Mouse (Mus musculus) MEL (cell line): ENCODE measurements around the gene Tcte1. TPM values are rescaled to one million over a fixed set of nuclear protein-coding genes. Genes with fewer than 3 reads are reported as not detected.

Experiments used
- DNase-seq: peaks from one replicate; pipeline ENCODE4 v3.0.0; 2011; ENCODE audit warnings: low read depth, low spot score
- H3K27ac ChIP-seq: 2 replicates; pipeline ENCODE4 v1.5.1; 2012; ENCODE audit warnings: low read depth, mild to moderate bottlenecking, control low read depth, low read length, moderate library complexity; ENCODE audit not compliant: control insufficient read depth
- H3K27me3 ChIP-seq, 2 experiments: fragments of 150-350 bp in 1 of 2; sonication (generic) in 1 of 2; 2 replicates each; pipeline ENCODE4 v1.6.1; 2012; ENCODE audit warnings: low read length in 2 of 2, mild to moderate bottlenecking in 2 of 2, improper control_type of control experiment in 1 of 2, moderate library complexity in 1 of 2; ENCODE audit not compliant: insufficient read depth in 2 of 2, control insufficient read depth in 1 of 2
- H3K36me3 ChIP-seq, 2 experiments: 2 replicates each; pipeline ENCODE4 v1.6.1; 2012 to 2014; ENCODE audit warnings: low read length in 2 of 2, improper control_type of control experiment in 1 of 2, inconsistent platforms in 1 of 2, mild to moderate bottlenecking in 1 of 2; ENCODE audit not compliant: insufficient read depth in 2 of 2, control insufficient read depth in 1 of 2
- H3K4me1 ChIP-seq, 2 experiments: fragments of 150-350 bp in 1 of 2; sonication (generic) in 1 of 2; 2 replicates each; pipeline ENCODE4 v1.6.1; 2012; ENCODE audit warnings: low read length in 2 of 2, improper control_type of control experiment in 1 of 2, mild to moderate bottlenecking in 1 of 2; ENCODE audit not compliant: insufficient read depth in 2 of 2, control insufficient read depth in 1 of 2
- H3K4me3 ChIP-seq, 2 experiments: fragments of 150-350 bp in 1 of 2; sonication (generic) in 1 of 2; 2 replicates each; pipeline ENCODE4 v1.5.1; 2012; ENCODE audit warnings: low read depth in 2 of 2, low read length in 2 of 2, mild to moderate bottlenecking in 2 of 2, moderate library complexity in 2 of 2, control low read depth in 1 of 2, improper control_type of control experiment in 1 of 2; ENCODE audit not compliant: control insufficient read depth in 1 of 2, insufficient read depth in 1 of 2
- H3K79me2 ChIP-seq: 2 replicates; pipeline ENCODE4 v1.6.1; 2012; ENCODE audit warnings: mild to moderate bottlenecking, low read length, moderate library complexity; ENCODE audit not compliant: control insufficient read depth, poor library complexity, insufficient read depth
- H3K9ac ChIP-seq: 2 replicates; pipeline ENCODE4 v1.6.1; 2012; ENCODE audit warnings: low read depth, mild to moderate bottlenecking, control low read depth, low read length, moderate library complexity; ENCODE audit not compliant: control insufficient read depth, poor library complexity, severe bottlenecking
- H3K9me3 ChIP-seq: fragments of 150-350 bp; sonication (generic); replicated peaks from 2 replicates; pipeline ENCODE4 v1.6.1; 2012; ENCODE audit warnings: mild to moderate bottlenecking, low read length, improper control_type of control experiment, moderate library complexity; ENCODE audit not compliant: insufficient read depth
- BHLHE40 ChIP-seq: IDR thresholded peaks from 2 replicates; pipeline ENCODE4 v1.6.1; 2012; ENCODE audit warnings: low read depth, mild to moderate bottlenecking, inconsistent platforms, low read length, improper control_type of control experiment, borderline replicate concordance
- CTCF ChIP-seq, 3 experiments: IDR thresholded peaks in 2 of 3; conservative IDR thresholded peaks in 1 of 3; 2 replicates each; pipeline ENCODE4 v1.5.1; 2011 to 2012; ENCODE audit warnings: low read length in 3 of 3, low read depth in 2 of 3, mild to moderate bottlenecking in 2 of 3, improper control_type of control experiment in 1 of 3, inconsistent platforms in 1 of 3, mixed read lengths in 1 of 3, moderate library complexity in 1 of 3; ENCODE audit not compliant: control insufficient read depth in 1 of 3, insufficient read depth in 1 of 3, poor library complexity in 1 of 3, severe bottlenecking in 1 of 3
- ELF1 ChIP-seq: IDR thresholded peaks from 2 replicates; pipeline ENCODE4 v1.6.1; 2014; ENCODE audit warnings: low read depth, mild to moderate bottlenecking, inconsistent platforms, low read length, improper control_type of control experiment, moderate library complexity
- EP300 ChIP-seq, 2 experiments: IDR thresholded peaks; 2 replicates each; pipeline ENCODE4 v1.6.1; 2011; ENCODE audit warnings: improper control_type of control experiment in 2 of 2, low read length in 2 of 2, low read depth in 1 of 2, mild to moderate bottlenecking in 1 of 2
- ETS1 ChIP-seq: IDR thresholded peaks from 2 replicates; pipeline ENCODE4 v1.6.1; 2012; ENCODE audit warnings: low read depth, mild to moderate bottlenecking, inconsistent platforms, low read length, improper control_type of control experiment, moderate library complexity
- GATA1 ChIP-seq: IDR thresholded peaks from 2 replicates; pipeline ENCODE4 v1.6.1; 2011; ENCODE audit warnings: low read depth, low read length, improper control_type of control experiment
- JUND ChIP-seq: IDR thresholded peaks from 2 replicates; pipeline ENCODE4 v1.6.1; 2011; ENCODE audit warnings: low read depth, mild to moderate bottlenecking, improper control_type of control experiment, low read length
- KAT2A ChIP-seq: conservative IDR thresholded peaks from 2 replicates; pipeline ENCODE4 v1.6.1; 2012; ENCODE audit warnings: low read depth, low read length, improper control_type of control experiment, inconsistent platforms
- MAX ChIP-seq: IDR thresholded peaks from 2 replicates; pipeline ENCODE4 v1.6.1; 2011; ENCODE audit warnings: low read length, improper control_type of control experiment
- MXI1 ChIP-seq: IDR thresholded peaks from 2 replicates; pipeline ENCODE4 v1.6.1; 2011; ENCODE audit warnings: mild to moderate bottlenecking, low read depth, low read length, improper control_type of control experiment
- MYB ChIP-seq: IDR thresholded peaks from 2 replicates; pipeline ENCODE4 v1.6.1; 2011; ENCODE audit warnings: mild to moderate bottlenecking, low read depth, low read length, improper control_type of control experiment
- NRF1 ChIP-seq: IDR thresholded peaks from 2 replicates; pipeline ENCODE4 v1.6.1; 2014; ENCODE audit warnings: low read depth, mild to moderate bottlenecking, inconsistent platforms, low read length, improper control_type of control experiment, moderate library complexity; ENCODE audit not compliant: poor library complexity, insufficient read depth, severe bottlenecking
- POLR2A ChIP-seq, 2 experiments: IDR thresholded peaks; 2 replicates each; pipeline ENCODE4 v1.6.1; 2011 to 2012; ENCODE audit warnings: low read length in 2 of 2, mild to moderate bottlenecking in 2 of 2, control low read depth in 1 of 2, improper control_type of control experiment in 1 of 2, low read depth in 1 of 2, moderate library complexity in 1 of 2; ENCODE audit not compliant: control insufficient read depth in 1 of 2, insufficient read depth in 1 of 2, poor library complexity in 1 of 2
- POLR2AphosphoS2 ChIP-seq: IDR thresholded peaks from 2 replicates; pipeline ENCODE4 v1.6.1; 2011; ENCODE audit warnings: low read length, improper control_type of control experiment
- POLR2AphosphoS5 ChIP-seq: IDR thresholded peaks from 2 replicates; pipeline ENCODE4 v1.6.1; 2012; ENCODE audit warnings: low read depth, borderline replicate concordance, mild to moderate bottlenecking, inconsistent platforms, low read length, moderate library complexity, mixed read lengths
- RAD21 ChIP-seq: IDR thresholded peaks from 2 replicates; pipeline ENCODE4 v1.6.1; 2011; ENCODE audit warnings: mild to moderate bottlenecking, low read depth, low read length, improper control_type of control experiment
- RCOR1 ChIP-seq: IDR thresholded peaks from 2 replicates; pipeline ENCODE4 v1.6.1; 2012; ENCODE audit warnings: low read depth, mild to moderate bottlenecking, inconsistent platforms, low read length, improper control_type of control experiment
- TCF12 ChIP-seq: IDR thresholded peaks from 2 replicates; pipeline ENCODE4 v1.6.1; 2014; ENCODE audit warnings: low read depth, mild to moderate bottlenecking, inconsistent platforms, low read length, improper control_type of control experiment, moderate library complexity
- UBTF ChIP-seq: IDR thresholded peaks from 2 replicates; pipeline ENCODE4 v1.6.1; 2012; ENCODE audit warnings: low read depth, mild to moderate bottlenecking, inconsistent platforms, low read length, improper control_type of control experiment, moderate library complexity, borderline replicate concordance; ENCODE audit not compliant: insufficient read depth
- USF1 ChIP-seq: IDR thresholded peaks from 2 replicates; pipeline ENCODE4 v1.6.1; 2014; ENCODE audit warnings: low read depth, mild to moderate bottlenecking, inconsistent platforms, low read length, improper control_type of control experiment, moderate library complexity
- ZC3H11A ChIP-seq: IDR thresholded peaks from 2 replicates; pipeline ENCODE4 v1.6.1; 2012; ENCODE audit warnings: low read depth, mild to moderate bottlenecking, inconsistent platforms, low read length, improper control_type of control experiment
- ZNF384 ChIP-seq: IDR thresholded peaks from 2 replicates; pipeline ENCODE4 v1.6.1; 2012; ENCODE audit warnings: low read depth, mild to moderate bottlenecking, inconsistent platforms, low read length, improper control_type of control experiment
- polyA plus RNA-seq, 2 experiments: library from polyadenylated mRNA; stranded (reverse) in 1 of 2; unstranded in 1 of 2; fragments of >175 nt in 1 of 2; fragments of >200 nt in 1 of 2; gene quantifications; 2 replicates each; pipeline versions ENCODE4 v1.2.1 to v1.2.4; 2012; ENCODE audit warnings: low replicate concordance in 2 of 2, low read depth in 1 of 2; ENCODE audit not compliant: insufficient read length in 2 of 2, insufficient read depth in 1 of 2, missing spikeins in 1 of 2
- total RNA-seq: library from RNA; depleted of rRNA; stranded (reverse); fragments of 300-350 nt; gene quantifications from 2 replicates; pipeline ENCODE4 v1.2.3, GENCODE M21; 2012

The Tcte1 gene
- total and polyA plus RNA-seq, 3 experiments = not detected

GRCm38 (mm10) chr17:45589236-45589635 is 66.0 kb downstream of the Tcte1 start:
- H3K27ac ChIP-seq = no peak overlapping the region
- peaks cover 8 to 13% of the 10 kb centered on the region in 2 experiments; a peak in 3 of 4 replicates for H3K36me3 ChIP-seq
- H3K79me2 ChIP-seq = peaks cover 28% of the 10 kb centered on the region
- no peaks in the 10 kb centered on the region for H3K9me3 ChIP-seq
- no peak for TF ChIP-seq GATA1
- TF ChIP-seq UBTF = no peak
- TF ChIP-seq MXI1 = no peak
- no peak for TF ChIP-seq ZC3H11A
- TF ChIP-seq NRF1 = no peak
- TF ChIP-seq JUND = no peak
- no peak for TF ChIP-seq EP300 (IDR thresholded peaks at IDR 0.05; ENCODE audit: low read depth in 1 of 2, low read length in 2 of 2)
- TF ChIP-seq RCOR1 = no peak
- TF ChIP-seq ZNF384 = no peak
- TF ChIP-seq POLR2AphosphoS5 = no peak
- TF ChIP-seq CTCF (IDR thresholded peaks at IDR 0.05 in 2 of 3, conservative IDR thresholded peaks at IDR 0.05 in 1 of 3; ENCODE audit: control insufficient read depth in 1 of 3, insufficient read depth in 1 of 3, low read depth in 2 of 3, low read length in 3 of 3, poor library complexity in 1 of 3, severe bottlenecking in 1 of 3) = no peak
- no peak for TF ChIP-seq POLR2AphosphoS2
- TF ChIP-seq ETS1 = no peak
- no peak for TF ChIP-seq ELF1
- TF ChIP-seq TCF12 = no peak
- TF ChIP-seq KAT2A = no peak
- no peak for TF ChIP-seq RAD21
- TF ChIP-seq MAX = no peak
- TF ChIP-seq MYB = no peak
- TF ChIP-seq USF1 = no peak
- H3K4me3 ChIP-seq = no peak overlapping the region
- DNase-seq = no peak
- no peaks in the 10 kb centered on the region for H3K27me3 ChIP-seq
- H3K9ac ChIP-seq = no peak overlapping the region
- peaks cover 7 to 23% of the 10 kb centered on the region in 2 experiments; a peak in 3 of 4 replicates for H3K4me1 ChIP-seq

GRCm38 (mm10) chr17:45589844-45590243 is 66.6 kb downstream of the Tcte1 start:
- Histone ChIP-seq H3K4me1 (peaks cover 7 to 17% of the 10 kb centered on the region in 2 experiments; a peak in 3 of 4 replicates), H3K36me3 (peaks cover 8 to 11% of the 10 kb centered on the region in 2 experiments; a peak in 3 of 4 replicates), H3K4me3 (no peak overlapping the region), H3K9me3 (no peaks in the 10 kb centered on the region), H3K27ac (no peak overlapping the region), H3K9ac (no peak overlapping the region), H3K79me2 (peaks cover 34% of the 10 kb centered on the region), H3K27me3 (no peaks in the 10 kb centered on the region)
- DNase-seq = no peak
- TF ChIP-seq BHLHE40 (no peak), ZC3H11A (no peak), EP300 (IDR thresholded peaks at IDR 0.05; ENCODE audit: low read depth in 1 of 2, low read length in 2 of 2) (no peak), ETS1 (no peak), POLR2A (IDR thresholded peaks at IDR 0.05; ENCODE audit: control insufficient read depth in 1 of 2, insufficient read depth in 1 of 2, low read depth in 1 of 2, low read length in 2 of 2, poor library complexity in 1 of 2) (no peak)
